Mouse (Mus musculus): ENCODE measurements at regions not wholly inside any gene's neighbourhood (a gene's known extent, or its start where the extent isn't known, plus 50 kb on each side); places are given as distances from the start of the nearest gene placed in this dataset.

GRCm38 (mm10) chr14:57224381-57224780 is 91.0 kb upstream of the Gjb6 start:
- peak in 1 of 2 experiments; percentile 16 for DNase-seq (ENCODE audit: low spot score in 2 of 2)
- intact Hi-C loops (cut with DNase I), result no loop called here

- intact Hi-C loops (cut with DNase I), result no loop called here
- DNase-seq (ENCODE audit: low spot score in 2 of 2), result no peak
These were observed 86.9 kb upstream of the Gjb6 start for GRCm38 (mm10) chr14:57220343-57220742.

- intact Hi-C loops (cut with DNase I), result no loop called here
- DNase-seq (ENCODE audit: low spot score in 2 of 2), result no peak
These were observed 86.2 kb upstream of the Gjb6 start for GRCm38 (mm10) chr14:57219643-57220042.

GRCm38 (mm10) chr14:57219097-57219618 is 85.7 kb upstream of the Gjb6 start:
- intact Hi-C loops (cut with DNase I), result no loop called here
- DNase-seq (ENCODE audit: low spot score in 2 of 2), result no peak

- intact Hi-C loops (cut with DNase I), result no loop called here
- DNase-seq (ENCODE audit: low spot score in 2 of 2), result no peak
These were observed 54.4 kb upstream of the Gjb6 start for GRCm38 (mm10) chr14:57187814-57188213.
